Mouse (Mus musculus) neural tube, embryonic 11.5 days (tissue): ENCODE measurements around the gene Cask. TPM values are rescaled to one million over a fixed set of nuclear protein-coding genes. Genes with fewer than 3 reads are reported as not detected.

Experiments
- ATAC-seq: fragments of 200-750 bp; cut with Nextera tagmentation; 2 replicates; pipeline ENCODE4 v1.8.0; 2017; ENCODE audit warnings: moderate number of reproducible peaks, mild to moderate bottlenecking, moderate TSS enrichment, moderate library complexity; ENCODE audit not compliant: insufficient read depth, low FRiP score, low TSS enrichment
- DNase-seq: peaks from one replicate; pipeline ENCODE4 v3.0.0-alpha.2; 2015; ENCODE audit warnings: low spot score
- H3K27ac ChIP-seq: fragments of 300-500 bp; sonication (generic); 2 replicates; pipeline ENCODE4 v1.5.1; 2014; ENCODE audit warnings: low read depth, mild to moderate bottlenecking, low read length
- H3K27me3 ChIP-seq: fragments of 300-500 bp; sonication (generic); 2 replicates; pipeline ENCODE4 v1.6.1; 2014; ENCODE audit warnings: mild to moderate bottlenecking, low read length, mixed read lengths; ENCODE audit not compliant: control insufficient read depth, insufficient read depth
- H3K36me3 ChIP-seq: fragments of 300-500 bp; sonication (generic); 2 replicates; pipeline ENCODE4 v1.6.1; 2014; ENCODE audit warnings: mild to moderate bottlenecking, low read length, moderate library complexity, mixed read lengths; ENCODE audit not compliant: control insufficient read depth, insufficient read depth
- H3K4me1 ChIP-seq: fragments of 300-500 bp; sonication (generic); 2 replicates; pipeline ENCODE4 v1.6.1; 2014; ENCODE audit warnings: low read length, mixed read lengths; ENCODE audit not compliant: control insufficient read depth, insufficient read depth
- H3K4me2 ChIP-seq: fragments of 300-500 bp; sonication (generic); 2 replicates; pipeline ENCODE4 v1.6.1; 2014; ENCODE audit warnings: low read depth, mild to moderate bottlenecking, moderate library complexity
- H3K4me3 ChIP-seq: fragments of 300-500 bp; sonication (generic); 2 replicates; pipeline ENCODE4 v1.5.1; 2014; ENCODE audit warnings: low read depth, low read length
- H3K9ac ChIP-seq: fragments of 300-500 bp; sonication (generic); 2 replicates; pipeline ENCODE4 v1.6.1; 2014; ENCODE audit warnings: mild to moderate bottlenecking, low read length
- H3K9me3 ChIP-seq: fragments of 300-500 bp; sonication (generic); 2 replicates; pipeline ENCODE4 v1.6.1; 2016; ENCODE audit warnings: low read length; ENCODE audit not compliant: control insufficient read depth
- WGBS: fragments of 180-500 bp; shearing (Covaris S2); extraction: QIAGEN DNeasy Blood & Tissue Kit; methylation state at CpG from one replicate; pipeline ENCODE4 v1.1.7; 2014; 5-methylcytosine and 5-hydroxymethylcytosine counted together
- polyA plus RNA-seq: library from polyadenylated mRNA; unstranded; fragments of >200 nt; fragmentation: Nextera tagmentation; extraction: Ambion mirVana; gene quantifications from 2 replicates; pipeline ENCODE4 v1.2.1, GENCODE M21; 2014

Cask gene
- polyA plus RNA-seq, 1 experiment from 2014 or later: 33.0 TPM

DNA sequence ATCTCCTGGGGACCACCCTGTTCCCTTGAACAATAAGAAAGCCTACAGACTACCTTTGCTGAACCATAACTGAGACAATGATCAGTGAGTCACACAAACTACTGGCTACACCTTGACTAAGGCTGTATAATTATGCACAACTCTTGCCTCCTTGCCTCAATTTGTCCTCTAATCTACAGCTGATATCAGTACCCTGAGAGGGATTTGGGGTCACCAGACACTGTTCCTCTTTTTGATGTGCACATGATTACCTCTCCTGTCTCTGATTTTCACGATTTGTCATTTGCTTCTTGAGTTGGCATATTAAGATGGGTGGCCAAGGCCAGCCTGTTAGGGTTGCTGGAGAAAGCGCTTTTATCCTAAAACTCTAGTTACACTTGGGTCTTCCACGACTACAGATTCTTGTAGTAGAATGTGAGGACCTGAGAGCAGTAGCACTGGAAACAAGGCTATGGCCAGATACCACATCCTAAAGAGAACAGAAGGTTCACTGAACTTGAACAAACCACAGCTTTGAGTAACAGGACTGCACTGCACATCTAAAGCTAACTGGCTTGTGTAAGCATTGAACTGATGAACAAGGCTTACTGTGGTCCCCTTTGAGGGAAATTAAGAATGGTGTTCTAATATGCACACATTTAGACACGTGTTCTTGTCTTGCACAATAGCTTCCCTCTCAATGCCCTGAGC, 191.8 kb downstream of the Cask start:
- no peak overlapping the region for H3K4me2 ChIP-seq
- no peak overlapping the region for H3K27ac ChIP-seq
- no peaks in the 10 kb centered on the region for H3K27me3 ChIP-seq
- ATAC-seq: no peak
- no peaks in the 10 kb centered on the region for H3K36me3 ChIP-seq
- no peak overlapping the region for H3K9ac ChIP-seq
- DNase-seq: no peak
- no peaks in the 10 kb centered on the region for H3K9me3 ChIP-seq
- 79% methylated on average over 4 of the region's 4 CpGs for WGBS
- no peaks in the 10 kb centered on the region for H3K4me1 ChIP-seq
- H3K4me3 ChIP-seq: no peak overlapping the region

DNA sequence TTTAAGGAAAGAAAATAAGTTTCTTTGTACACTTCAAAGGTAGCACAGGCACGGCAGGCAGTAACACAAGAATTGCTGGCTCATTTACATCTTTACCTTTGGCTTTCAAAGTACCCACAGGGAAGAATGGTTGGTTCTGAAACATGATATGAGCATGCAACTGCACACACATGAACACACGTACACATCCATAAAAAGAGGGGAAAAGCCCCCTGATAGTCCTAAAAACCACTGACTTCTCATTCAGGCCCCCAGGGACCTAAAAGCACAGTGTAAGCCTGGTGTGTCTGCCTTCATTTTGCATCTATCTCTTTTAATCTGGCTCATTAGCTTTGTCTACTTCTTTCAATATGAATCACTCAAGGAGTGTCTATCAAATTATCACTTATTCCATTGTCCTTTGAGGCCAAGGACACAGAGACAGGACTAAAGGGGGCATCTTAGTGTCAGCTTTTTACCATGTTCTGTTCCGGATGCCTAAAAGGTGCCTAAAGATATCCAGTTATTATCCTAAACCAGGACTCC, 192.5 kb downstream of the Cask start:
- Histone ChIP-seq H3K36me3 (no peaks in the 10 kb centered on the region), H3K9me3 (no peaks in the 10 kb centered on the region), H3K9ac (no peak overlapping the region), H3K27ac (no peak overlapping the region), H3K27me3 (no peaks in the 10 kb centered on the region), H3K4me2 (no peak overlapping the region), H3K4me3 (no peak overlapping the region), H3K4me1 (no peaks in the 10 kb centered on the region)
- DNase-seq: no peak
- 81% methylated on average over 3 of the region's 3 CpGs for WGBS
- ATAC-seq: no peak

DNA sequence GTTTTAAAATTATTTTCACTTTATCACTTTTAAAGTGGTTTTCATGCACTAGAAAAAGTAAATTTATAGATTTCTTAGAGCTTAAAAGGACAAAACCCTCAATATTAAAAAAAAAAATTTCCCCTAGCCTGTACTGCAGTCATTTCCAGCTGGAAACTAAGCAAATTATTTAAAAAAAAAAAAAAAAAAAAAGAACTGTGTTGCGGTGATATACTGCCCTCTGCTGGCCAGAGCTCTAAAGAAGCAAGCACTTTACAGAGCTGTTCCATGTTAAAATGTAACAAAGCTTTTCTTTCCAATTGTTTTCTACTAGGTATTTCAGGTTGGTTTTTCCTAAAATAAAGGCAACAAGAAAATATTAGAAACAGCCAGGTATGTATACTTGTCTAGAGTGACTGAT, 194.4 kb downstream of the Cask start:
- H3K4me1 ChIP-seq: no peaks in the 10 kb centered on the region
- no peak overlapping the region for H3K9ac ChIP-seq
- 14% methylated on average over 1 of the region's 1 CpGs for WGBS
- ATAC-seq (no peak), DNase-seq (peak; percentile 35)
- no peak overlapping the region for H3K4me2 ChIP-seq
- H3K27me3 ChIP-seq: no peaks in the 10 kb centered on the region
- H3K36me3 ChIP-seq: no peaks in the 10 kb centered on the region
- H3K4me3 ChIP-seq: no peak overlapping the region
- H3K27ac ChIP-seq: no peak overlapping the region
- no peaks in the 10 kb centered on the region for H3K9me3 ChIP-seq

DNA sequence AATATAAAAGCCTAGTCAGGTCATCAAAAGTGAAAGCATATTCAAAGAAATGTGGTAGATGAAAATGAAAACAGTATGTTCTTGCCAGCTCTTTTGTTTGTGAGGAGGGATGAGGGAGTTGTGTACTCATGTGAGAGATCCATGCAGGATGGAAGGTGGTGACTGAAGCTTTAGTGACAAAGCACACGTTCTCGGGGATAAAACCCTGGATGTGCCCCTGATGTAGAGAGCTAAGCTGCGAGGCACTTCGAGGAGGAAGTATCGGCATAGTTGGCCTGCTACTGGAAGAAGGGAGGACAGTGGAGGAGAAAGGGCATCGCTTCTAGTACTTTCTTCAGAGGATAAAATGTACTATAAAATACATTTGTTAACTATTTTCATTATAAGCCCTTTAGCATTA, 195.3 kb downstream of the Cask start:
- WGBS: 91% methylated on average over 6 of the region's 6 CpGs
- Histone ChIP-seq H3K9me3 (no peaks in the 10 kb centered on the region), H3K4me3 (no peak overlapping the region), H3K27me3 (no peaks in the 10 kb centered on the region), H3K9ac (no peak overlapping the region), H3K36me3 (no peaks in the 10 kb centered on the region), H3K4me2 (no peak overlapping the region), H3K4me1 (no peaks in the 10 kb centered on the region), H3K27ac (no peak overlapping the region)
- DNase-seq (no peak), ATAC-seq (no peak)

DNA sequence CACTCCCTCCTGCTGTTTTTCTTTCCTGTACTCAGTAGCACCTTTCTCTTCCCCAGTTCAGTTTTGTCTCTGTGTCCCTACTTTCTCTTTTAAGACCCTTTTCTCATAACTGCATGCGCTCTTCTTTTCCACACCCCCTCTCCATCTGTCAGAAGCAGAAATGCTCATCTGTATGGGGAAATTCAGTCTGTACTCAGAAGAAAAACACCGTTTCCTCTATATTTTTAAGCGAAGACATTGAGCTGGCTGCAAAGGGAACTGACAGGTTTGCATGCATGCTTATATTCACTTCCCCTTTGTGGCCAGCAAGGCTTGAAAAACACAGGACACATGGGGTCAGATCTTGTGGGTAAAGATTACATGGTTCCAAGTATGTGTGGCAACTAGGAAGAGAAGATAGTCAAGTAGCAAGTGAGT, 196.2 kb downstream of the Cask start:
- H3K9ac ChIP-seq: no peak overlapping the region
- H3K9me3 ChIP-seq: no peaks in the 10 kb centered on the region
- no peak for DNase-seq
- H3K27ac ChIP-seq: no peak overlapping the region
- H3K4me2 ChIP-seq: no peak overlapping the region
- 82% methylated on average over 3 of the region's 3 CpGs for WGBS
- no peaks in the 10 kb centered on the region for H3K27me3 ChIP-seq
- no peak for ATAC-seq
- H3K36me3 ChIP-seq: no peaks in the 10 kb centered on the region
- H3K4me1 ChIP-seq: no peaks in the 10 kb centered on the region
- H3K4me3 ChIP-seq: no peak overlapping the region

DNA sequence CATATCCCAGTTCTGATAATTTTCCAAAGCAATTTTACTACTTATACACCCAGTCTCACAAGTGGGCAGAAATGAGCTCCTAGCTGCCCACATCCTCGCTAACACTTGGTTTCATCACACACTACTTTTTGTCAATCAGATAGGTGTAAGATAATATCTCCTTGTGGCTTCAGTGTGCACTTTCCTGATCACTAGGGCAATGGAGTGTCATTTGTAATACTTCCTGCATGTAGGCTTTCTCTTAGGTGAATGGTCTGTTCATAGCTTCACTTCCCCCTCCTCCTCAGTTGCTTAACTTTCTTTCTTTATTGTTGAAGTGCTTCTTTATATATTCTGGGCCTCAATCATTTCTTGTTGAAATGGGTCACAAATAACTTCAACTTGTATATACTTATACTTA, 198.9 kb downstream of the Cask start:
- DNase-seq (no peak), ATAC-seq (no peak)
- no peaks in the 10 kb centered on the region for H3K4me1 ChIP-seq
- no peaks in the 10 kb centered on the region for H3K9me3 ChIP-seq
- H3K9ac ChIP-seq: no peak overlapping the region
- no peaks in the 10 kb centered on the region for H3K27me3 ChIP-seq
- no peaks in the 10 kb centered on the region for H3K36me3 ChIP-seq
- no peak overlapping the region for H3K4me3 ChIP-seq
- H3K4me2 ChIP-seq: no peak overlapping the region
- H3K27ac ChIP-seq: no peak overlapping the region
- 82% methylated on average over 1 of the region's 1 CpGs for WGBS

DNA sequence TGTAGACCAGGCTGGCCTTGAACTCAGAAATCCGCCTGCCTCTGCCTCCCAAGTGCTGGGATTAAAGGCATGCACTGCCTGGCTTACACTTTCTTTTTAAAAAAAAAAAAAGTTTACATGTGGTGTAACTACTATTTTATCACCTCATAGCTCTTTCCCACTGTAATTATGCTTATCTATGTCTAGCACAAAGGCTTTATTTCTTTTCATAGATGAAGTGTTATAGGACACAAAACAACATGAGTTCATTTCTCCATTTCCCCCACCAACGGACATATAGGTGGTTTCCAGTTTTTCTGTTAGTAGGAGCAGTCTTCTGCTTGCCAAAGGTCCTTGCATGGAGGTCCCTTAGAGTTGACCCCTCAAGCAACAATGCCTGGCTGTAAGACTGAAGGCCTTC, 199.3 kb downstream of the Cask start:
- H3K4me2 ChIP-seq: no peak overlapping the region
- H3K4me1 ChIP-seq: no peaks in the 10 kb centered on the region
- H3K9me3 ChIP-seq: no peaks in the 10 kb centered on the region
- 85% methylated on average over 2 of the region's 2 CpGs for WGBS
- H3K4me3 ChIP-seq: no peak overlapping the region
- H3K27ac ChIP-seq: no peak overlapping the region
- no peaks in the 10 kb centered on the region for H3K36me3 ChIP-seq
- DNase-seq (no peak), ATAC-seq (no peak)
- no peak overlapping the region for H3K9ac ChIP-seq
- no peaks in the 10 kb centered on the region for H3K27me3 ChIP-seq

DNA sequence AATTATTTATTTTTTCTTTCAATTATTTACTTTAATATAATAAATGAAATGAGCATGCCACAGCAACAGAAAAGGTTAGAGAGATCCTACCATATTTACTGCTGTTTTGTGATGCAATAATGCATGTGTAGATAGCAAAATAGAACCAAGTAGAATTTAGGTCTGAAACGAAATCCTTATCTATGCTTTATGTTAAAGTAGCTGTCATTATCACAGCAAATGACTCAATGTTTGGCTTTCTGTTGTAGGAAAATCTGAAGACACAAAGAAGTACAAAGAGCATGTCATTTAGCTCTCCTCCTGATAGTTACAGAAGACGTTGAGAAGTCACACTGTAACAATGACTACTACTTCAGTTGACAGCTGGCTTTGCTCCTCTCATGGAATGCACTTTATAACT, 212.3 kb downstream of the Cask start:
- Histone ChIP-seq H3K36me3 (no peaks in the 10 kb centered on the region), H3K27me3 (no peaks in the 10 kb centered on the region), H3K9ac (no peak overlapping the region), H3K4me1 (no peaks in the 10 kb centered on the region), H3K27ac (no peak overlapping the region), H3K9me3 (no peaks in the 10 kb centered on the region), H3K4me2 (no peak overlapping the region), H3K4me3 (no peak overlapping the region)
- ATAC-seq (no peak), DNase-seq (no peak)
- 70% methylated on average over 2 of the region's 2 CpGs for WGBS

DNA sequence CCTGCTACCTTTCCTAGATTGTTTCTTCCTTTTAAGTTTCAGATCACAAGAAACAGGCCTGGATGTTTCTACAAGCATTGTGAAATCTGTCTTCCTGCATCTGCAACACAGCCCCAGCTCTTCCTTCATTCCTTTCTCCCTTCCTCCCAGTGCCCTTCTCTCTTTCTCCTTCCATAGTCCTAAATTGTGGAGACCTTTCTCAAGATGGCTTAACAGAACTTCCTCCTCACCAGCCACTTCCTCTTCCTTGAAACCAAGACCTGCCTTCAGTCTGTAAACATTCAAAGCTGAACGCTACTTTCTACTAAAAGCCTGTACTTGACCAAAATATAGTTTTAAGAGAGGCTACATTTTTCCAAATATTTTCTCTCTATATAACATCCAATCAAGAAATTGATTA, 214.8 kb downstream of the Cask start:
- Histone ChIP-seq H3K27ac (no peak overlapping the region), H3K9me3 (no peaks in the 10 kb centered on the region), H3K9ac (no peak overlapping the region), H3K4me3 (no peak overlapping the region), H3K4me1 (no peaks in the 10 kb centered on the region), H3K36me3 (no peaks in the 10 kb centered on the region), H3K4me2 (no peak overlapping the region), H3K27me3 (no peaks in the 10 kb centered on the region)
- ATAC-seq (no peak), DNase-seq (no peak)
- WGBS: 94% methylated on average over 1 of the region's 1 CpGs
